In the genomic region with DNA sequence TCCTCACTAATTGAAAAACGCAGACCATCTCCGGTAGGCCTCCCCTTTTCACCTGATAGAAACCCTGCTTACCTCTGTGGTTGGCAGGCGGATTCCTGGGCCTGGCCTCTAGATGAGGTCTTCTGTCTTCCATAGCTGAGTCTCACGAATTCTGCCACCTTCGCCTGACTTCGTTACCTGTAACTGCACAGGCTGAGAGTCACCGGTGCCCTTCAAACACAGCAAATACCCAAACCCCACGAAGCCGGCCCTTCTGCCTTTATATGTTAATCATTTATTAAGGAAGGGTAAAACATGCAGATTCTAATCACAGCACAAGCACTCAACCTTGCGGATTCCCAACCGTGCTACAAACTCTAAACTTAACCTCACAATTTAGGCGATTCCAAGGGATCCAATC, we compare ENCODE assay signal across 8 mouse cellular contexts. TPM values are rescaled to one million over a fixed set of nuclear protein-coding genes. Genes with fewer than 3 reads are reported as not detected.
DNase-seq lines count a peak whose midpoint lies in the region; ATAC-seq and TF ChIP-seq lines count a peak whose summit lies in the region.

No protein-coding gene starts in this region.

- TF ChIP-seq EP300 in CH12.LX (IDR thresholded peaks at IDR 0.05; ENCODE audit: low read length), result no peak

- H3K4me3 ChIP-seq in CH12.LX (replicated peaks in 1 of 3; ENCODE audit: low read depth in 2 of 3, low read length in 2 of 3, poor library complexity in 1 of 3), result peak overlapping the region in 1 of 3 experiments; percentile 40
- no peak overlapping the region for H3K4me3 ChIP-seq in hindbrain, embryonic 16.5 days (ENCODE audit: low read length)
- H3K4me3 ChIP-seq in liver, embryonic 12.5 days, result peak overlapping the region; percentile 84

- no peaks in the 10 kb centered on the region for H3K27me3 ChIP-seq in CH12.LX (replicated peaks)
- H3K27me3 ChIP-seq in hindbrain, embryonic 16.5 days (replicated peaks; ENCODE audit: control insufficient read depth, insufficient read depth, low read length), result no peaks in the 10 kb centered on the region
- H3K27me3 ChIP-seq in liver, embryonic 12.5 days (replicated peaks), result no peaks in the 10 kb centered on the region

- no peaks in the 10 kb centered on the region for H3K9me3 ChIP-seq in CH12.LX (replicated peaks; ENCODE audit: low read length)
- no peaks in the 10 kb centered on the region for H3K9me3 ChIP-seq in hindbrain, embryonic 16.5 days (ENCODE audit: control insufficient read depth, low read length)
- no peaks in the 10 kb centered on the region for H3K9me3 ChIP-seq in liver, embryonic 12.5 days (replicated peaks)

- peaks cover 2 to 35% of the 10 kb centered on the region in 2 experiments; a peak in 2 of 4 replicates for H3K4me1 ChIP-seq in CH12.LX (ENCODE audit: control insufficient read depth in 1 of 2, insufficient read depth in 2 of 2)
- H3K4me1 ChIP-seq in hindbrain, embryonic 16.5 days (ENCODE audit: control insufficient read depth, insufficient read depth, low read depth, low read length), result peaks cover 21% of the 10 kb centered on the region
- peaks cover 56% of the 10 kb centered on the region for H3K4me1 ChIP-seq in liver, embryonic 12.5 days

- dilution Hi-C loops in CH12.LX (cut with MboI; ENCODE audit: extremely low pct_ligation_motif_present, extremely low pct_unique_long_range_greater_than_20kb, low sequenced_read_pairs), result no loop called here

- H3K36me3 ChIP-seq in CH12.LX (replicated peaks in 1 of 2; ENCODE audit: control insufficient read depth in 1 of 2, insufficient read depth in 1 of 2, low read length in 1 of 2), result peaks cover 31 to 51% of the 10 kb centered on the region in 2 experiments
- H3K36me3 ChIP-seq in hindbrain, embryonic 16.5 days (ENCODE audit: control insufficient read depth, insufficient read depth, low read length), result peaks cover 28% of the 10 kb centered on the region
- H3K36me3 ChIP-seq in liver, embryonic 12.5 days, result peaks cover 64% of the 10 kb centered on the region

- H3K27ac ChIP-seq in CH12.LX (ENCODE audit: insufficient read depth, low read depth), result no peak overlapping the region
- H3K27ac ChIP-seq in hindbrain, embryonic 16.5 days (ENCODE audit: low read depth, low read length), result no peak overlapping the region
- peak overlapping the region; percentile 67; the same call in 1 of the 2 replicates for H3K27ac ChIP-seq in liver, embryonic 12.5 days

- 0 out of 2 replicates have a peak overlapping the region, but pooled peaks have one; percentile 68 for H3K4me2 ChIP-seq in CH12.LX (ENCODE audit: insufficient read depth, low read depth, poor library complexity, severe bottlenecking)
- no peak overlapping the region for H3K4me2 ChIP-seq in hindbrain, embryonic 16.5 days (ENCODE audit: low read length)
- H3K4me2 ChIP-seq in liver, embryonic 12.5 days, result peak overlapping the region; percentile 89

- 70% methylated on average over 12 of the region's 12 CpGs for WGBS in hindbrain, embryonic 16.5 days
- WGBS in liver, embryonic 12.5 days (ENCODE audit: insufficient replicate concordance), result 78% methylated on average over 12 of the region's 12 CpGs

- no peak for ATAC-seq in hindbrain, embryonic 16.5 days
- ATAC-seq in liver, embryonic 12.5 days, result no peak

- no peak overlapping the region for H3K9ac ChIP-seq in CH12.LX (ENCODE audit: insufficient read depth, low read depth)
- H3K9ac ChIP-seq in hindbrain, embryonic 16.5 days (ENCODE audit: low read depth, low read length), result 0 out of 2 replicates have a peak overlapping the region, but pooled peaks have one; percentile 27
- H3K9ac ChIP-seq in liver, embryonic 12.5 days, result peak overlapping the region; percentile 94

- H3K79me2 ChIP-seq in CH12.LX (replicated peaks; ENCODE audit: control insufficient read depth, extremely low read depth, insufficient read depth, poor library complexity, severe bottlenecking), result peaks cover 25% of the 10 kb centered on the region

- TF ChIP-seq CTCF in CH12.LX (conservative IDR thresholded peaks at IDR 0.05 in 1 of 2, IDR thresholded peaks at IDR 0.05 in 1 of 2; ENCODE audit: low read depth in 2 of 2, low read length in 2 of 2), result no peak

- in situ Hi-C loops in CH12.LX (cut with MboI; ENCODE audit: low pct_ligation_motif_present, low pct_unique_long_range_greater_than_20kb, low sequenced_read_pairs), result loop anchor here (10.0 kb wide), 2 partner anchors 365 to 425 kb away; a partner anchor contains a TSS

- peak; percentile 93 for DNase-seq in heart, adult 11 months
- no peak for DNase-seq in heart, adult 9 months (ENCODE audit: low spot score in 2 of 2)
- DNase-seq in CH12.LX (ENCODE audit: extremely low read depth), result no peak
- DNase-seq in embryo, embryonic 10.5 days (ENCODE audit: low spot score), result no peak
- no peak for DNase-seq in gastrocnemius, adult 8-10 months (ENCODE audit: low spot score in 2 of 2)
- no peak for DNase-seq in frontal cortex, postnatal 10 days (ENCODE audit: low spot score in 2 of 2)

- TF ChIP-seq POLR2A in CH12.LX (IDR thresholded peaks at IDR 0.05; ENCODE audit: low read depth, low read length), result no peak

- no peak for TF ChIP-seq RAD21 in CH12.LX (IDR thresholded peaks at IDR 0.05; ENCODE audit: low read depth, low read length)

TF ChIP-seq in CH12.LX, 34 proteins besides CTCF, POLR2A, EP300 and RAD21:
- TF ChIP-seq ZC3H11A (IDR thresholded peaks at IDR 0.05; ENCODE audit: low read depth, low read length) (no peak), NELFE (IDR thresholded peaks at IDR 0.05; ENCODE audit: low read depth, low read length) (no peak), MYC (IDR thresholded peaks at IDR 0.05; ENCODE audit: low read depth, low read length) (no peak)
TF ChIP-seq in CH12.LX: peak in this region for 0.

RNA-seq across cellular contexts. Expression of a gene that starts 2.9 kb away (rescaled TPM):
- 8.1 and 9.0 TPM in 2 replicates for total RNA-seq in CH12.LX (2012; rRNA removed)
- total RNA-seq in CH12.LX (2014; rRNA removed), result 4.1 and 5.1 TPM in 2 replicates
- 7.7 and 9.0 TPM in 2 replicates for polyA plus RNA-seq in CH12.LX (2012; ENCODE audit: insufficient read length, low read depth)
- 6.8 and 7.6 TPM in 2 replicates for polyA plus RNA-seq in hindbrain, embryonic 16.5 days (2015; fragmentation: Nextera tagmentation; extraction: Ambion mirVana)
- 13.7 and 13.8 TPM in 2 replicates for polyA plus RNA-seq in liver, embryonic 12.5 days (2016; fragmentation: Nextera tagmentation; extraction: Ambion mirVana)
- total RNA-seq in gastrocnemius, adult 8-10 months (2022), result 10 to 100 TPM; 26.7 to 32.5 (median 28.5) TPM

RNA-seq across cellular contexts. Expression of a gene that starts 45.0 kb away (rescaled TPM):
- 157 and 186 TPM in 2 replicates for total RNA-seq in CH12.LX (2012; rRNA removed)
- total RNA-seq in CH12.LX (2014; rRNA removed), result 137 and 139 TPM in 2 replicates
- polyA plus RNA-seq in CH12.LX (2012; ENCODE audit: insufficient read length, low read depth), result 224 and 228 TPM in 2 replicates
- polyA plus RNA-seq in hindbrain, embryonic 16.5 days (2015; fragmentation: Nextera tagmentation; extraction: Ambion mirVana), result 34.9 and 38.1 TPM in 2 replicates
- polyA plus RNA-seq in liver, embryonic 12.5 days (2016; fragmentation: Nextera tagmentation; extraction: Ambion mirVana), result 78.8 and 79.3 TPM in 2 replicates
- 10 to 100 TPM in 2 of 4 experiments, 1 to 10 TPM in 2; 8.0 to 12.5 (median 9.8) TPM for total RNA-seq in gastrocnemius, adult 8-10 months (2022)
